ENCODE assay signal across 8 mouse cellular contexts in genomic region chr16:87432033-87432814, GRCm38 (mm10). TPM values are rescaled to one million over a fixed set of nuclear protein-coding genes. Genes with fewer than 3 reads are reported as not detected.
A peak's percentile ranks its signal among the peaks of the same experiment; 100 is the strongest.
DNase-seq lines count a peak whose midpoint lies in the region; ATAC-seq and TF ChIP-seq lines count a peak whose summit lies in the region.

Gene Ltn1, minus strand, starts transcription at chr16:87432612.

- peak; percentile 67 for TF ChIP-seq EP300 in lung, postnatal 0 days (IDR thresholded peaks at IDR 0.05)

- ATAC-seq in frontal cortex, adult (ENCODE audit: low TSS enrichment), result peak; percentile 100
- ATAC-seq in lung, postnatal 0 days, result peak; percentile 100

- peak within 1 kb of the TSS; percentile 81 for H3K9ac ChIP-seq in lung, postnatal 0 days (replicated peaks; ENCODE audit: low read depth)

- DNase-seq in MN1 (ENCODE audit: low spot score), result peak; percentile 98
- peak; percentile 99 for DNase-seq in cerebellum, adult 9-10 months
- DNase-seq in hindbrain, embryonic 10.5 days (ENCODE audit: low spot score), result peak; percentile 99
- peak; percentile 99 for DNase-seq in layer of hippocampus, adult 9-11 months
- DNase-seq in lung, postnatal 0 days (ENCODE audit: low spot score), result peak; percentile 100
- DNase-seq in ovary, postnatal 14 days (ENCODE audit: low spot score), result peak; percentile 96
- DNase-seq in thymus, postnatal 14 days, result peak; percentile 97

- no peak for TF ChIP-seq CTCF in lung, postnatal 0 days (IDR thresholded peaks at IDR 0.05)

- H3K4me2 ChIP-seq in lung, postnatal 0 days (replicated peaks; ENCODE audit: low read depth, low read length), result peak within 1 kb of the TSS; percentile 69

- H3K27me3 ChIP-seq in hindbrain, embryonic 10.5 days (ENCODE audit: insufficient read depth, poor library complexity, severe bottlenecking), result no peaks in the 10 kb centered on the region
- no peaks in the 10 kb centered on the region for H3K27me3 ChIP-seq in lung, postnatal 0 days (replicated peaks; ENCODE audit: insufficient read depth, low read length)

- H3K36me3 ChIP-seq in hindbrain, embryonic 10.5 days, result peaks cover 4% of the 10 kb centered on the region; the same call in 1 of the 2 replicates
- H3K36me3 ChIP-seq in lung, postnatal 0 days (ENCODE audit: insufficient read depth, low read length), result no peaks in the 10 kb centered on the region

- no peaks in the 10 kb centered on the region for H3K9me3 ChIP-seq in hindbrain, embryonic 10.5 days
- no peaks in the 10 kb centered on the region for H3K9me3 ChIP-seq in lung, postnatal 0 days (ENCODE audit: low read length)

- H3K4me3 ChIP-seq in hindbrain, embryonic 10.5 days, result peak within 1 kb of the TSS; percentile 94
- peak within 1 kb of the TSS; percentile 79 for H3K4me3 ChIP-seq in lung, postnatal 0 days (ENCODE audit: low read depth, low read length)

- H3K4me1 ChIP-seq in hindbrain, embryonic 10.5 days (replicated peaks), result peaks cover 8% of the 10 kb centered on the region
- H3K4me1 ChIP-seq in lung, postnatal 0 days (ENCODE audit: insufficient read depth, low read depth, low read length), result no peaks in the 10 kb centered on the region

- peak within 1 kb of the TSS; percentile 89 for H3K27ac ChIP-seq in hindbrain, embryonic 10.5 days
- H3K27ac ChIP-seq in lung, postnatal 0 days (ENCODE audit: low read length), result peak within 1 kb of the TSS; percentile 79

- WGBS in hindbrain, embryonic 10.5 days, result under 1% methylated on average over 56 of the region's 56 CpGs
- 2% methylated on average over 55 of the region's 56 CpGs for WGBS in lung, postnatal 0 days

RNA-seq across cellular contexts. Expression of gene Ltn1, which starts in this region (rescaled TPM):
- 27.6 and 30.6 TPM in 2 replicates for polyA plus RNA-seq in hindbrain, embryonic 10.5 days (2016; fragmentation: Nextera tagmentation; extraction: Ambion mirVana)
- polyA plus RNA-seq in lung, postnatal 0 days (2015; fragmentation: Nextera tagmentation; extraction: Ambion mirVana), result 13.1 and 15.0 TPM in 2 replicates

Comparison
In these comparisons a context has a peak if more than half of its experiments do, and no peak if none do; other contexts are left out.
1. Peak in every context shown above with its lines: DNase-seq, ATAC-seq, H3K4me3 ChIP-seq and H3K27ac ChIP-seq.